Mouse (Mus musculus) neural tube, embryonic 11.5 days (tissue): ENCODE data around the gene Tekt3. TPM values are rescaled to one million over a fixed set of nuclear protein-coding genes. Genes with fewer than 3 reads are reported as not detected.

Experiments used
- ATAC-seq: fragments of 200-750 bp; cut with Nextera tagmentation; 2 replicates; pipeline ENCODE4 v1.8.0; 2017; ENCODE audit warnings: moderate number of reproducible peaks, mild to moderate bottlenecking, moderate TSS enrichment, moderate library complexity; ENCODE audit not compliant: insufficient read depth, low FRiP score, low TSS enrichment
- DNase-seq: peaks from one replicate; pipeline ENCODE4 v3.0.0-alpha.2; 2015; ENCODE audit warnings: low spot score
- H3K27ac ChIP-seq: fragments of 300-500 bp; sonication (generic); 2 replicates; pipeline ENCODE4 v1.5.1; 2014; ENCODE audit warnings: low read depth, mild to moderate bottlenecking, low read length
- H3K27me3 ChIP-seq: fragments of 300-500 bp; sonication (generic); 2 replicates; pipeline ENCODE4 v1.6.1; 2014; ENCODE audit warnings: mild to moderate bottlenecking, low read length, mixed read lengths; ENCODE audit not compliant: control insufficient read depth, insufficient read depth
- H3K36me3 ChIP-seq: fragments of 300-500 bp; sonication (generic); 2 replicates; pipeline ENCODE4 v1.6.1; 2014; ENCODE audit warnings: mild to moderate bottlenecking, low read length, moderate library complexity, mixed read lengths; ENCODE audit not compliant: control insufficient read depth, insufficient read depth
- H3K4me1 ChIP-seq: fragments of 300-500 bp; sonication (generic); 2 replicates; pipeline ENCODE4 v1.6.1; 2014; ENCODE audit warnings: low read length, mixed read lengths; ENCODE audit not compliant: control insufficient read depth, insufficient read depth
- H3K4me2 ChIP-seq: fragments of 300-500 bp; sonication (generic); 2 replicates; pipeline ENCODE4 v1.6.1; 2014; ENCODE audit warnings: low read depth, mild to moderate bottlenecking, moderate library complexity
- H3K4me3 ChIP-seq: fragments of 300-500 bp; sonication (generic); 2 replicates; pipeline ENCODE4 v1.5.1; 2014; ENCODE audit warnings: low read depth, low read length
- H3K9ac ChIP-seq: fragments of 300-500 bp; sonication (generic); 2 replicates; pipeline ENCODE4 v1.6.1; 2014; ENCODE audit warnings: mild to moderate bottlenecking, low read length
- H3K9me3 ChIP-seq: fragments of 300-500 bp; sonication (generic); 2 replicates; pipeline ENCODE4 v1.6.1; 2016; ENCODE audit warnings: low read length; ENCODE audit not compliant: control insufficient read depth
- WGBS: fragments of 180-500 bp; shearing (Covaris S2); extraction: QIAGEN DNeasy Blood & Tissue Kit; methylation state at CpG from one replicate; pipeline ENCODE4 v1.1.7; 2014; 5-methylcytosine and 5-hydroxymethylcytosine counted together
- polyA plus RNA-seq: library from polyadenylated mRNA; unstranded; fragments of >200 nt; fragmentation: Nextera tagmentation; extraction: Ambion mirVana; gene quantifications from 2 replicates; pipeline ENCODE4 v1.2.1, GENCODE M21; 2014

Gene Tekt3
- polyA plus RNA-seq, 1 experiment from 2014 or later, result not detected

DNA sequence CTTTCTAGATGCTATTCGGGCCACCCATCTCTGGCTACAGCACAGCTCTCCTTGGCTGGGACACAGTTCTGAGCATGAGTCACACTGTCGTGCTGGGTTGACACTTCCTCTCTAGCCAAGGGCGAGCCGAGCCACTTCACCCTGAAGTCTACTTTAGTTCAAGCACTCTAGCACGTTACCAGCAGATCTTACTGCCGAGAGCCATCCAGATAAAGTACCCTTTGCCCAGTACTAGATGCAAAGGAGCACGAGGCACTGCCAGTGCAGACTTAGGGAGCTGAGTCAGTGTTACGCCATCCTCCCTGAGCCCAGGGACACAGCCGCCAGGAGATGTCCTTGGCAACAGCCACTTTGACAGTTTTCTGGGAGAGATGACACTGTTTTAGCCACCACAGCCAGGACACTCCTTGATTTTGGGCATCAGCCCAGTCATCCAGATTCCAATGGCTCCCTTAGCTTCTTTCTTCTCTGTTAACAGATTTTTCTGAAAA, 34.8 kb upstream of the Tekt3 start:
- Histone ChIP-seq H3K36me3 (no peaks in the 10 kb centered on the region), H3K4me3 (no peak overlapping the region), H3K27me3 (no peaks in the 10 kb centered on the region), H3K9me3 (no peaks in the 10 kb centered on the region), H3K27ac (no peak overlapping the region), H3K4me2 (no peak overlapping the region), H3K4me1 (no peaks in the 10 kb centered on the region; the same call in 1 of the 2 replicates), H3K9ac (no peak overlapping the region)
- DNase-seq, result no peak
- no peak for ATAC-seq
- WGBS, result 89% methylated on average over 9 of the region's 9 CpGs

DNA sequence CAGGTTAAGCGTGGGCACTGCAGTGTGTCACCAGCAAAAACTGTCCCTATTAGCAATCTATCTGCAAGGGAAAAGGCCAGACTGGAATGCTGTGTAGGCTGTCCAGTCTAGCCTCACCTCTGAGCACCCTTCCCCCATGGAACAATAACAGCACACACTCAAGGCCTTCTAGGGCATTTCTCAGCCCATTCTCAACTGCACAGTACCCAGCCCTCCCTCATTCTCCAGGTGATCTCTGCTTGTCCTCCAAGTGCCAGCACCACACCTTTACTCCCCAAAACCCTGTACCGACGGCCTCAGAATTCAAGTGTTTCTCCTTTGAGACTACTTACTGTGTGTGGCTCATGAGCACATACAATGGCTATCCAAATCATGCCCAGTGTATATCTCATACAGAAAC, 33.3 kb upstream of the Tekt3 start:
- H3K9ac ChIP-seq, result no peak overlapping the region
- no peak for ATAC-seq
- H3K27me3 ChIP-seq, result no peaks in the 10 kb centered on the region
- WGBS, result 87% methylated on average over 3 of the region's 3 CpGs
- no peak overlapping the region for H3K4me2 ChIP-seq
- no peaks in the 10 kb centered on the region for H3K9me3 ChIP-seq
- no peak for DNase-seq
- H3K4me3 ChIP-seq, result no peak overlapping the region
- no peak overlapping the region for H3K27ac ChIP-seq
- no peaks in the 10 kb centered on the region for H3K36me3 ChIP-seq
- H3K4me1 ChIP-seq, result no peaks in the 10 kb centered on the region

DNA sequence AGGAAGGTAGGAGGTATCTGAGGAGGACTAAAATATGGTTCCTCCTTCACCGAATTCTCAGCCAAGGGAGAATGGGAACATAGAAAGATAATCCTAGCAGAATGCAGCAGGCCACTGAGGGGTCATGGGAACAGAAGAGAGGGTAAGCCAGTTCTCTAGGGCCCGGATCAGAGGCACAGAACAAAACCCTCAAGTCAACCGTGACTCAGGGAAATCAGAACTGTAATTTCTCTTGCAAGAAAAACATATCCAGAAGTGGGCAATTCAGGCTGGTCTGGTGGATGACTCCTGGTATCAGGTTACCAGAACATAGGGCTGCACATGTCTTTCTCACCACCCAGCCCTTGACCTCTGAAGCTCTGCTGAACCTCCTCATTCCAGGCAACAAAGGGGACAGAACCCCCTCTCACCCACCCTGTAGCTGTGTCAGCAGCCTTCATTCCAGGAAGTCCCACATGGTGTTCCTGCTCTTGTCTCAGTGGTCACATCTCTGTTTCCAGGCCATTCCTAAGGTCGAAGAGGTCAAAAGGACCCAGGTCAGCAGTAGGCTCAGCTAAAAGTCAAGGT, 32.2 kb upstream of the Tekt3 start:
- Histone ChIP-seq H3K9ac (no peak overlapping the region), H3K4me2 (no peak overlapping the region), H3K4me1 (no peaks in the 10 kb centered on the region), H3K36me3 (no peaks in the 10 kb centered on the region), H3K9me3 (no peaks in the 10 kb centered on the region), H3K27ac (no peak overlapping the region), H3K4me3 (no peak overlapping the region), H3K27me3 (no peaks in the 10 kb centered on the region)
- ATAC-seq, result no peak
- DNase-seq, result no peak
- WGBS, result 62% methylated on average over 4 of the region's 4 CpGs

DNA sequence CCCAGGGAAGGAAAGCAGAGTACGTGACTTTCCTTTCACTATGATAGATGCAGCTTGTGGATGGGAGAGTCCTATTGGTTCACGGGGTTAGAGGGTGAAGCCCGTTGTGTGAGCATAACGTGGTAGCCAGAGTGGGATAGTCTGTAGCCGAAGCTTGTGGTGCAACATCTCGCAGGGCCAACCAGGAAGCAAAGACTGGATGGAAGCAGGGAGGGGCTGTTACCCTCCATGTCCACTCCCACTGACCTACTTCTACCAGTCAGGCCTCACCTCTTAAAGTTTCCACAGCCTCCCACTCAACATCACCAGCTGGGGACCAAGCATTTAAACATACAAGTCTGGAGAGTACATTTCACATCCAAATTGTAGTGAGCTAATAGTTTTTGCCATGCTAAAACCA, 31.7 kb upstream of the Tekt3 start:
- DNase-seq (no peak), ATAC-seq (no peak)
- H3K9me3 ChIP-seq, result no peaks in the 10 kb centered on the region
- no peaks in the 10 kb centered on the region for H3K27me3 ChIP-seq
- no peaks in the 10 kb centered on the region for H3K36me3 ChIP-seq
- H3K4me2 ChIP-seq, result no peak overlapping the region
- no peak overlapping the region for H3K4me3 ChIP-seq
- H3K9ac ChIP-seq, result no peak overlapping the region
- H3K4me1 ChIP-seq, result no peaks in the 10 kb centered on the region
- WGBS, result 80% methylated on average over 6 of the region's 6 CpGs
- H3K27ac ChIP-seq, result no peak overlapping the region

DNA sequence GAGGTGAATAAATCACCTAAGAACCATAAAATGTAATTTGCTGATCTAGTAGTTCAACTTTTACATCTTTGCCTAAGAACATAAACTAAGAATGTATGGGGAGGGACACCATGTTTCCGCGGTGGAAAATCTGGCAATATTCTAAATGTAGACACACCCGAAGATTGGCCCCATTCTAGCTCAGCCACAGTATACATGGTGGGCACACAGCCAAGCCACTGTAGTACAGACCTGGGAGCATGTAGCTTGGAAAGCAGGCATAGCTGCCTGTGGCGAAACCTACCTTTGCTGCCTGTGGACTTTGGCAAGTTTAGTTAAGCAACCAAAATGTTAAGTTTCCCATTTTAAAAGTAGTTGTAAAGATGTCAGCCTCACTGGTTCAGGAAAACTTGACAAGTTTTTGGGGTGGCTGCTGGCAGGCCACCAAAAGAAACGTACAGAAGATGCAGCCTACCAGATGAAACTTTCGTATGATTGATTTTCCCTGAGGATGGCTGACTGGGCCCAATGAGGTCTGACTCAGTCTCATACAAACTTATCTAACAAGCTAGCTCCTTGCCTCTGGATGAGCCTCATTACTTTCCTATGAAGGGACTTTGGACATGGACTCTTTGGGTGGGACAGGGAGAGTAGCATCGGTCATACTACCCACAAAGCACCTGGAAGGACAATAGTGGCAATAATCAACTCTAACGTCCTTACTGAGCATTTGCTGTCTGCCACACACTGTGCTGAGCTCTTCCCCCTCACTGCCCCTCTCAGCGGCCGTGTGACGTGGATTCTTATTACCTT, 25.8 kb upstream of the Tekt3 start:
- no peaks in the 10 kb centered on the region for H3K36me3 ChIP-seq
- H3K4me3 ChIP-seq, result no peak overlapping the region
- H3K27ac ChIP-seq, result no peak overlapping the region
- no peak overlapping the region for H3K9ac ChIP-seq
- no peak for ATAC-seq
- no peaks in the 10 kb centered on the region for H3K27me3 ChIP-seq
- H3K9me3 ChIP-seq, result no peaks in the 10 kb centered on the region
- DNase-seq, result no peak
- no peaks in the 10 kb centered on the region for H3K4me1 ChIP-seq
- H3K4me2 ChIP-seq, result no peak overlapping the region
- WGBS, result 77% methylated on average over 11 of the region's 11 CpGs

DNA sequence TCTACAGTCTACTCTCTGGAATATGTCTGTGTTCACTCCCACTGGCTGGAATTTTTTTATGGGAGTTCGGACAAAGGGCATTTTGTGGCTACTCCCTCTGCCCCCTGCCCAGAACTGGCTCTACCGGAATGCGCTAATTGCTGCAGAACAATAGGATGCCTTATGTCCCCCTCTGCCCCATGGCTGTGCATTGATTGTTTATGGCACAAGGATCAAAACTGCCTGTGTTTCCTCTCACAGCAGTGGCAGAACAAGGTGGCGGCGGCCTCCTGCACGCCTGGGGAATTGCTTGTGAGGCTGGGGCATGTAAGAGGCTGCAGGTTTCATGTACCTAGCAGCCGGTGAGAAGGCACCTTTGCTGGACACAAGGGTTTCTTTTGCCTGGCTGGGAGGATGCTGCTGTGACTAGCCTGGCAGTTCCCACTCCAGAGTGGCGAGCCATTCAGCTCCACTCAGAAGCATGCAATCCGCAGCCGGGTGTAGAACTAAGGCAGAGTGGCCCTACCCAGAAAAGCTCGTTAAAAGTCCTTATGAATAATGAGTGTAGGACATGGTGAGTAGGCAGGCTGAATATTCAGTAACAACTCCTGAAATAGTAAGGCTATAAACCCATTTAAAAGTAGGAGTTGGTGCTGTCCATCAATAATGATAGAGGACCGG, 21.3 kb upstream of the Tekt3 start:
- H3K27ac ChIP-seq, result no peak overlapping the region
- H3K36me3 ChIP-seq, result no peaks in the 10 kb centered on the region
- no peak for ATAC-seq
- H3K9ac ChIP-seq, result no peak overlapping the region
- H3K4me2 ChIP-seq, result no peak overlapping the region
- H3K4me3 ChIP-seq, result no peak overlapping the region
- H3K9me3 ChIP-seq, result no peaks in the 10 kb centered on the region
- WGBS, result 25% methylated on average over 12 of the region's 12 CpGs
- H3K27me3 ChIP-seq, result no peaks in the 10 kb centered on the region
- no peaks in the 10 kb centered on the region for H3K4me1 ChIP-seq
- DNase-seq, result no peak

DNA sequence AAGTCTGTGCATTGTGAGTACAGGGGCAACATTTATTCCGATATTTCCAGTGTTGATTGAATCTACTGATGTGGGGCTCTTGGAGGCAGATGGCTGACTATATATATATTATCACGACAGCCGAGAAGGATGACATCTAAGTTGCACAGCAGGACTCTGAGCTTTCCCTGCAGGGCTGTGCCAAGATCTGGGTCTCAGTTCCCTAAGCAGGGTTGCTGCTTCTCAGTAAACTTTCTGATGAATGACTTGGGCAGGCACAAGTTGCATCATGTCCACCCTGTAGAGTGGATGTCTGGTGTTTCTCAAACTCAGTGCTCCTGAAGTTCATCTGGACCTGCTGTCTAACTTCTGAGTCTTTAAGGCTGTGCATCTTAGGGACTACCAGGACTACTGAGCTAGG, 15.7 kb upstream of the Tekt3 start:
- Histone ChIP-seq H3K27me3 (no peaks in the 10 kb centered on the region), H3K27ac (no peak overlapping the region), H3K4me2 (no peak overlapping the region), H3K9me3 (no peaks in the 10 kb centered on the region), H3K36me3 (no peaks in the 10 kb centered on the region), H3K4me1 (no peaks in the 10 kb centered on the region), H3K9ac (no peak overlapping the region), H3K4me3 (no peak overlapping the region)
- no peak for DNase-seq
- WGBS, result 83% methylated on average over 3 of the region's 3 CpGs
- no peak for ATAC-seq

DNA sequence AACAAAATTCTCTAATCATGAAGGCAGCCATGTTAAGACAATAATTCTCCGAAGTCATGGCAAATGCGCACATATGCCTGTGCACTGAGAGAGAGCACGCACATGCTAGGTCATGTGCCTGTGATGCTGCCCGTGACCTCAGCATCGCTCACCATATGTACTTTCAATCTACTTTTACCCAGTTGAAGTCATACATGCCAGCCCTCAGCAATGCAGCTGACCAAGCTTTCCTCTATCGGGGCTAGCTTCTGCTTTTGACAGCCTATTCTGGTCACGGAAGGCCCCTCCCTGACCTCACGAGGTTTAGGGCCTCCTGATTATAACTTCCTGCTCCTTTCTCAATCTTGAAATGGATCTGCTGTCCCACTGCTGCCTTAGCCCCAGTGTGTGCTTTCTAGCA, 15.1 kb upstream of the Tekt3 start:
- Histone ChIP-seq H3K4me1 (no peaks in the 10 kb centered on the region), H3K36me3 (no peaks in the 10 kb centered on the region), H3K4me3 (no peak overlapping the region), H3K4me2 (no peak overlapping the region), H3K9me3 (no peaks in the 10 kb centered on the region), H3K9ac (no peak overlapping the region), H3K27me3 (no peaks in the 10 kb centered on the region), H3K27ac (no peak overlapping the region)
- 90% methylated on average over 8 of the region's 8 CpGs for WGBS
- ATAC-seq, result no peak
- DNase-seq, result no peak
